Mouse (Mus musculus) heart, embryonic 13.5 days (tissue): ENCODE results near the gene Hsf5. TPM values are rescaled to one million over a fixed set of nuclear protein-coding genes. Genes with fewer than 3 reads are reported as not detected.

ENCODE experiments used
- ATAC-seq: fragments of 200-750 bp; cut with Nextera tagmentation; 2 replicates; pipeline ENCODE4 v1.8.0; 2017; ENCODE audit warnings: moderate TSS enrichment; ENCODE audit not compliant: insufficient number of reproducible peaks, low FRiP score, low TSS enrichment; ENCODE audit errors: extremely low read depth
- H3K27ac ChIP-seq: fragments of 300-500 bp; sonication (generic); replicated peaks from 2 replicates; pipeline ENCODE4 v1.5.1; 2015; ENCODE audit warnings: moderate library complexity, mild to moderate bottlenecking, inconsistent platforms
- H3K27me3 ChIP-seq: fragments of 300-500 bp; sonication (generic); replicated peaks from 2 replicates; pipeline ENCODE4 v1.6.1; 2015; ENCODE audit warnings: mild to moderate bottlenecking, inconsistent platforms
- H3K36me3 ChIP-seq: fragments of 300-500 bp; sonication (generic); 2 replicates; pipeline ENCODE4 v1.6.1; 2015; ENCODE audit warnings: mild to moderate bottlenecking, inconsistent platforms
- H3K4me1 ChIP-seq: fragments of 300-500 bp; sonication (generic); 2 replicates; pipeline ENCODE4 v1.6.1; 2015; ENCODE audit warnings: inconsistent platforms
- H3K4me2 ChIP-seq: fragments of 300-500 bp; sonication (generic); 2 replicates; pipeline ENCODE4 v1.6.1; 2015; ENCODE audit warnings: inconsistent platforms, mild to moderate bottlenecking, moderate library complexity
- H3K4me3 ChIP-seq: fragments of 300-500 bp; sonication (generic); 2 replicates; pipeline ENCODE4 v1.5.1; 2015; ENCODE audit warnings: moderate library complexity, mild to moderate bottlenecking, inconsistent platforms
- H3K9ac ChIP-seq: fragments of 300-500 bp; sonication (generic); 2 replicates; pipeline ENCODE4 v1.6.1; 2015; ENCODE audit warnings: inconsistent platforms, mild to moderate bottlenecking, moderate library complexity
- H3K9me3 ChIP-seq: fragments of 300-500 bp; sonication (generic); 2 replicates; pipeline ENCODE4 v1.6.1; 2016; ENCODE audit warnings: inconsistent platforms
- WGBS: fragments of 180-500 bp; shearing (Covaris S2); methylation state at CpG from one replicate; pipeline ENCODE4 v1.1.7; 2015; ENCODE audit warnings: mixed read lengths; 5-methylcytosine and 5-hydroxymethylcytosine counted together
- polyA plus RNA-seq: library from polyadenylated mRNA; unstranded; fragments of >200 nt; fragmentation: Nextera tagmentation; extraction: Ambion mirVana; gene quantifications from 2 replicates; pipeline ENCODE4 v1.2.1, GENCODE M21; 2015

The Hsf5 gene
- polyA plus RNA-seq: 0.05 and 0.13 TPM in 2 replicates

DNA sequence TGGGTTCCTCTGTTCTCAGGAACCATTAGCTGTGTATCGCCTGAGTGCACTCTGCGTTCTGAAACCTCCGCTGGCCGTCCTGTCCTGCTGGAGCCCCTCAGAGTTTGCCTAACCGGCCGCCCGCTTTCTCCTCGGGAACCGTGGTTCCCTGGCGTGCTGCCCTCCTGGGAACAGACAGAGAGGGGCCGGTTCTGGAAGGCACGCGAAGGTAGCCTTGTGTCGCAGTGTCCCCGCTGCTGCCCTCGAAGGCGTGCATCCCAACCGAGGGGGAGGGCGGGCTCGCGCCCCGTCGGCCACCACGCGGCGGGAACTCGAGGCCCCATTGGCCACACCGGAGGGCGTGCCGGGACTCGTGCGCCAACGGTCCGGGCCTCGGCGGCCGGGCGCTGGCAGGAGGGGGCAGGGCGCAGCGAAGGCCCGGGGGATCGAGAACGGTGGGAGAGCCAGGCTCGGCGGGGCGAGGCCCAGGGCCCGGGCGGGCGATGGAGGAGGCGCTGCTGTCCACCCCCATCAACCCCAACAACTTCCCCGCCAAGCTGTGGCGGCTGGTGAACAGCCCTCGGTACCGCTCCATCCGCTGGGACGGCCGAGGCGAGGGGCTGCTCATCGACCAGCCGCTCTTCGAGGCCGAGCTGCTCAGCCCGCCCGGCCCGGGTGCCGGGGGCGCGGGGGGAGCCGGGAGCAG lies at the start of gene Hsf5:
Gene Hsf5 (plus strand): TSS at position 375 of the 685 bp plus-strand sequence.
- Histone ChIP-seq H3K27me3 (no peaks in the 10 kb centered on the region), H3K27ac (no peak within 1 kb of the TSS), H3K4me1 (0 out of 2 replicates have a peak, but pooled peaks cover 3% of the 10 kb centered on the region), H3K4me2 (no peak within 1 kb of the TSS), H3K4me3 (no peak within 1 kb of the TSS), H3K9me3 (0 out of 2 replicates have a peak, but pooled peaks cover 5% of the 10 kb centered on the region), H3K9ac (no peak within 1 kb of the TSS), H3K36me3 (peaks cover 80% of the 10 kb centered on the region)
- no peak for ATAC-seq
- 80% methylated on average over 57 of the region's 69 CpGs for WGBS

DNA sequence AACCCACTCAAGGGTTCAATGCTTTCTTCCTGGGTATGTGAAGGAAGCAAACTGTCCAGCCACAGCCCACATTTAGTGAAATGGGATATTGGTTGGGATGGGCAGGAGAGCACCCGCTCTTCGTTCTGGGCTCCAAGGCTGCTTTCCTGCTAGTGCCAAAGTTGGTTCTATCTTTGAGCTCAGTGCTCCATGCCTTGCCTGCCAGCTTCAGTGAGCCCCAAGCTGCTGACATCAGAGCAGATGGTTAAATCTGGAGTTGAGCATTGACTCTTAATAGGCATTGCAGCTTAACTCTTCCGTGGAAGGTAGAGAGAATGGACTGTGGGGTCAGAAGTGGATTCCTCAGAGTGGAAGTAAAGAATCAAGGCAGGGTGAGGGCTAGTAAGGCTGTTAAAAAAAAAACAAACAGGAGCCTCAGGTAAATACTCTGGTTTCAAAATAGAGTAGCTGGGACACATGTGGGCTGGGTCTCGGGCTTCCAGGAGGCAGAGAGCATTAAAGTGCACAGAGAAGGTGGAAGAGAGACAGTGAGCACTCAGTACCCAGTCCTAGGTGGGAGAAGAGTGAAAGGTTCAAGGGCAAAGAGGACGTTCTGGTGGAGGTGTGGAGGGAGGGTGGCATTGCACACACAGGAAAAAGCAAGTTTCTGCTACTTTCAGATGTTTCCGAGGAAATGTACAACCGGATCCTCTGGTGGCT lies 48.6 kb upstream of the Hsf5 start, which contains the start of gene Sept4:
Gene Sept4 (plus strand): TSS at position 649 of the 699 bp plus-strand sequence.
- no peaks in the 10 kb centered on the region for H3K9me3 ChIP-seq
- H3K4me3 ChIP-seq: no peak within 1 kb of the TSS
- no peaks in the 10 kb centered on the region for H3K27me3 ChIP-seq
- no peak within 1 kb of the TSS for H3K4me2 ChIP-seq
- ATAC-seq: no peak
- WGBS: 70% methylated on average over 7 of the region's 7 CpGs
- peaks cover 31% of the 10 kb centered on the region for H3K4me1 ChIP-seq
- H3K36me3 ChIP-seq: no peaks in the 10 kb centered on the region
- no peak within 1 kb of the TSS for H3K9ac ChIP-seq
- H3K27ac ChIP-seq: no peak within 1 kb of the TSS

DNA sequence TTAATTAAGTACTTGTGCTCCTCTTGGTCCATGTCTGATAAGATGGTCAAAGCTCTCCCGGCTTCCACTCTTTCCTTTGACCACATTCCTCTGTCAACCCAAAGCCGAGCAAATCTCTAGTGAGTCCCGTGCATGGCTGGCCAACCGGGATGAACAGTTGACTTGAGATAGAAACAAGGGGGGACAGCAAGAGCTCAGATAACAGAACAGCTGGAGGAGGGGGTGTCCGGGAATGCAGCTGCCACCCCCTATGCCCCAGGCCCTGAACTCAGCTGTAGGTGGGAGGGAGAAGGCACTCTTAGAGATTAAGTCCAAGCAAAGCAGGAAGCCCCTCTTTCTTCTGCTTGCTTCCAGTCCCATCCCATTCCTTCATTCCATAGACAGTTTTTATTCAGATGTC lies 46.2 kb upstream of the Hsf5 start:
- Histone ChIP-seq H3K27ac (peak overlapping the region; percentile 58), H3K4me1 (peaks cover 47% of the 10 kb centered on the region), H3K9me3 (no peaks in the 10 kb centered on the region), H3K9ac (no peak overlapping the region), H3K4me2 (peak overlapping the region; percentile 13), H3K4me3 (no peak overlapping the region), H3K36me3 (no peaks in the 10 kb centered on the region), H3K27me3 (no peaks in the 10 kb centered on the region)
- 10% methylated on average over 5 of the region's 5 CpGs for WGBS
- no peak for ATAC-seq

DNA sequence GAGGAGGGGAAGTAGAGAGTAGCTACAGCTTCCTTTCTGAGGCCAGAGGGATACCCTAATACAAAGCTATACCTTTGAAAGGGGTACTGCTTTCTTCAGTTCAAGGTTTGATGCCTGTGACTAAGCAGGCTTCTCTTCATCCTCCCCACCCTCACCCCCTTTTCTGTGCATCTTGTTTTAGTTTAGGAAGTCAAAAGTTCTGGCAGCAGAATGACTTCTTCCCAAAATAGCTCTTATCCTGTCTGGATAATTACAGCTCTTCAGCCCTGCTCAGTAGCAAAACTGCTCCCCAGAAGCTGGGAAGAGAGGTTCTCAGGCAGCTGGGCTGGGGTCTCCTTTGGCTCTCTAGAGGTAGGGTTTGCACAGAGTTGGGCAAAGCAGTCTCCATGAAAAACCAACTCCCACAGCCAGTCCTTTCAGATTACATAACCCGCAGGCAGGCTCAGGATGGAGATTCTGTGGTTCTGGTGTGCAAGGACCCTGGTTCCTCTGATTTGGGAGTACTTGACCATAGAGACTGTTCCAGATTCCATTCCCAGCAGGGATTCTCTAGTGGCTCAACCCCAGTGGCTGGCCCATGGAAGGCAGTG lies 45.5 kb upstream of the Hsf5 start:
- Histone ChIP-seq H3K4me2 (peak overlapping the region; percentile 13), H3K4me1 (peaks cover 47% of the 10 kb centered on the region), H3K27ac (peak overlapping the region; percentile 58), H3K9ac (0 out of 2 replicates have a peak overlapping the region, but pooled peaks have one; percentile 37), H3K4me3 (no peak overlapping the region), H3K27me3 (no peaks in the 10 kb centered on the region), H3K36me3 (no peaks in the 10 kb centered on the region), H3K9me3 (no peaks in the 10 kb centered on the region)
- ATAC-seq: no peak
- WGBS: 65% methylated on average over 1 of the region's 1 CpGs

DNA sequence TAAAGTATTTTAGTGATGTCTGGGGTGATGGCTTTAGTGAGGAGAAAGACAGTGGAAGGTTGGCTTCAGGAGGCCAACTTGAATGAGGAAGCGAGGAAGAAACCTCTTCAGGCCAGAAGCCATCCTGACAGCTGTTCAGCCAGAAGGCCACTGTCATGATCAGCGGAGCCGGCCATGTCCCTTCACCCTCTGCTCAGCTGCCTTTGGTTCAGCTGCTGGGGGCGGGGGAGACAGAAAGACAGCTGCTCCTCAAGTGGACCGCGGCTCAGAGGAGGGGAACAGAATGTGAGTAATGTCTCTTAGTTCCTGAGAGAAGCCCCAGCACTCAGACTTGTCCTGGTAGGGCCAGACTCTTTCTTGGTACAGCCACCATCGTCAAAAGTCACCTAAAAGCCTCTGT lies 43.2 kb upstream of the Hsf5 start:
- Histone ChIP-seq H3K4me2 (no peak overlapping the region), H3K9ac (no peak overlapping the region), H3K9me3 (no peaks in the 10 kb centered on the region), H3K4me1 (peaks cover 63% of the 10 kb centered on the region), H3K27me3 (no peaks in the 10 kb centered on the region), H3K27ac (no peak overlapping the region), H3K36me3 (no peaks in the 10 kb centered on the region), H3K4me3 (no peak overlapping the region)
- no peak for ATAC-seq
- 53% methylated on average over 7 of the region's 7 CpGs for WGBS

DNA sequence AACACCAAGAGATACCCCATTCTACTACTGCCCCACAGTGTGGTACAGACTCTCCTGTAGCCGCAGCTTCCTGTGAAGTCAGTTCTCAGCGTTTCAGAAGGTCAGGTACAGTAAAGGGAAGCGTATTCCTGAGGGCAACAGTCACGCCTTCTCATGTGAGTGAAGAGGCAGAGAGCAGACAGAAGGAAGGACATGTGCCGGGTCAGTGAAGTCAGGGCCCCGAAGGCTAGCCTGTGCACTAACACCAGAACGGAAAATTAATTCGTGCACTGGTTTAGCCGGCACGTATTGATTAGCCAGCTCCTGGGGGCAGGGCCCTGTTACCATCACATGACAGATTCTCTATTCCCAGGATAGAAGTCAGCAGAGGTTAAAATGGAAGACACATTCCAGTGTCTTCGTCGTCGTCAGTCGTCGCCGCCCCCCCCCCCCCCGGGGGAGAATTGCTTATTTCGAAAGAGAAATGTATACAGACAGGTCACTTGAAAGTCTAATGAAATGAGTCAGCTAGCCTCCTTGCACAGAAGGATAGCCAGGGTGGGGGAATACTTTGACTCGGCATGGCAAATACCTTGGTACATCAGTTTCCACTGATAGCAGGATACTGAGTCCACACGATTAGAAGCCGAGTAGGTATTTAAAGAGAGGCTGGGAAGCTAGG lies 42.3 kb upstream of the Hsf5 start:
- no peak overlapping the region for H3K9ac ChIP-seq
- H3K4me2 ChIP-seq: no peak overlapping the region
- H3K4me3 ChIP-seq: no peak overlapping the region
- H3K27me3 ChIP-seq: no peaks in the 10 kb centered on the region
- H3K9me3 ChIP-seq: no peaks in the 10 kb centered on the region
- ATAC-seq: no peak
- WGBS: 46% methylated on average over 21 of the region's 21 CpGs
- no peak overlapping the region for H3K27ac ChIP-seq
- H3K4me1 ChIP-seq: peaks cover 71% of the 10 kb centered on the region
- no peaks in the 10 kb centered on the region for H3K36me3 ChIP-seq

DNA sequence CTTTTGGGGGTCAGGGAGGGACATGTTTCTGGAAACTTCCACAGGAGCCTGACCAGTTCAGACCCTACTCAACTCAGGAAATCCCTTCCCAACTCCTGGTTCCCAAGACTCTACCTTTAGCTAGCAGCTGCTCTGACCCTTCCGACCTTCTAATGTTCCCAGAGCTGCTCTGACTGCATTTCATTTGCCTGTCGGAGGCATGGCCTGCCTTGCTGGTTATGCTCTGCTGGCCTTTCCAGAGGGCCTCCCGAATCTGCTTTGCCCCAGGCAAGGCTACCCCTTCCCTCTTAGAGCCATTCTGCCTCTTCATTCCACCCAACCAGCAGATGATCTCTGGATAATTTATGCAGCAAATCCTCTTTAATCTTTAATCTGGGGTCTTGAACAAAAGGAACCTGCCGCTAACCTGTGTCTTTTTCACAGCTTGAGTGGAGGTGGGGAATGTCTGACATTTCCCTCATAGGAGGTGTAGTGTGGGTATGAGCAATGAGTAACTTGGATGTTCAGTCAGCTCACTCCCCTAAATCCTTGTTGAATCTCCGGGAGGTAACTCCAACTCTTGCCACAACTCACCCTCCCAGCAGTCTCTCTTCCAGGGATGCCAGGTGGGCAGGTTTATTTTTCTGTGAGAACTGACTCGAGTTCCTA lies 39.2 kb upstream of the Hsf5 start:
- H3K4me1 ChIP-seq: peaks cover 55% of the 10 kb centered on the region
- H3K9ac ChIP-seq: peak overlapping the region; percentile 81
- no peak overlapping the region for H3K27ac ChIP-seq

DNA sequence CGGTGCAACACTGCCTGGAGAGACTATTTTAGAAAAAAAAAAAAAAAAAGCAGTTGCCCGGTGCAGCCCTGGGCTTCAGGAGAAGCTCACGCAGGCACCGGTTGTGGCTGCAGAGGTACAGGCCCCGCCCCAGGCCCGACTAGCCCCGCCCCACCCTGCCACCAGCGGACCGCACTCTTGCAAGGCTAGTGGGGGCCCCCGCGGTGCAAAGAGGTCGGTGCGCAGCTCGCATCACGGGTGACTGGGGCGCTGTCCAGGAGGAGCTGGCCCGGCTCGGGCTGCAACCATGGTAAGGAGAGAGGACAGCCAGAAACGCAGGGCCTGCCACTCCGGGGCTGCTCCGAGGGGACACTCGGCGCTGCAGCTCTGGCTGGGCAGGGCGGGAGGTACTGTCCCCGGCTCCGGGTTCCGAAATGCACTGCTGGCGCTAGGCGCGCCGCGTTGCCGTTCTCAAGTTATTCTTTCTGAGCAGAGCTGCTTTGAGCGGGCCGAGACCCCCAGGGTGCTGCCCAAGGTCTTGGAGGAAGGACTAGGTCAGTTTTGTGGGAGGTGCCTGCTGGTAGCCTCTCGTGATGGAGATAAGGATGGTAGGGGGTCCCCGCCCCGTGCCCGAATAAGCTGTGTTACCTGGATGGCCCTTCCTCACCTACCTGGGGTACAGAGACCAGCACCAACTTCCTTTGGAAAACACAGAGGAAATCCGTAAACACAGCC lies 38.6 kb upstream of the Hsf5 start:
- peak overlapping the region; percentile 70 for H3K27ac ChIP-seq
- H3K4me2 ChIP-seq: peak overlapping the region; percentile 93
- H3K27me3 ChIP-seq: no peaks in the 10 kb centered on the region
- WGBS: under 1% methylated on average over 40 of the region's 40 CpGs
- no peaks in the 10 kb centered on the region for H3K9me3 ChIP-seq
- no peaks in the 10 kb centered on the region for H3K36me3 ChIP-seq
- peak overlapping the region; percentile 81 for H3K9ac ChIP-seq
- peak overlapping the region; percentile 58 for H3K4me3 ChIP-seq
- ATAC-seq: peak; percentile 35; the same call in 1 of the 2 replicates
- peaks cover 55% of the 10 kb centered on the region for H3K4me1 ChIP-seq

More for the DNA sequence above, 39.2 kb upstream of the Hsf5 start:
- Histone ChIP-seq H3K9me3 (no peaks in the 10 kb centered on the region), H3K36me3 (no peaks in the 10 kb centered on the region), H3K4me3 (peak overlapping the region; percentile 58), H3K27me3 (no peaks in the 10 kb centered on the region), H3K4me2 (peak overlapping the region; percentile 93)
- no peak for ATAC-seq
- WGBS: 29% methylated on average over 6 of the region's 6 CpGs

DNA sequence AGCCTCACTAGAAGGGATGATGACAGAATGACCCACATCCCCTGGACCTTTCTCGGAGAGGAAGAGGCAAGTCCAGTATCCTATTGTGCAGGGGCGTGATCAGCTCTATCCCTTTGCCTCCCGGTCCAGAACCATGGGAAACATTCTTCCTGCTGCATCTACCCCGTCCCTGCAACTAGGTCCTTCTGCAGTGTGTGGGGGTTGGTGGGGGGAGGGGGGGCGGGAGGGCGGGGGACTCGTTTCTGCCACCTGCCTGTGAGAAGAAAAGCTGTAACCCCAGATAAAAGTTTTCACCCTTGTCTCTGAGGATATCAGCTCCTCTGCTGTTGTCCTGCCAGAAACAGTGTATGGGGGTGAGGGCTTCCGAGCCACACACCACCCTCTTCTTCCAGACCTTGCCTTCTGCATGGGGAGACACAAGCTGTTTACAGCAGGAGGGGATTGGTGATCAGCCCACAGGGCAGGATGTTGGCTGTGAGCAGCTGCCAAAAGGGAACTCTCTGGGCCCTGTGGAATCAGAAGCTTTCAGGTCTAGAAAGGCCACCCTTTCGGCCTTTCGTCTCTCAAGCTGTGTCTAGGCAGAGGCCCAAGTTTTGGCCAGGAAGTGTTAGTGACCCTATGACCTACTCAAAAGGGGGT lies 37.9 kb upstream of the Hsf5 start:
- no peaks in the 10 kb centered on the region for H3K9me3 ChIP-seq
- peak overlapping the region; percentile 93 for H3K4me2 ChIP-seq
- H3K27ac ChIP-seq: peak overlapping the region; percentile 72
- H3K36me3 ChIP-seq: no peaks in the 10 kb centered on the region
- no peaks in the 10 kb centered on the region for H3K27me3 ChIP-seq
- no peak for ATAC-seq
- H3K4me1 ChIP-seq: peaks cover 52% of the 10 kb centered on the region
- peak overlapping the region; percentile 81 for H3K9ac ChIP-seq
- WGBS: 16% methylated on average over 10 of the region's 10 CpGs
- peak overlapping the region; percentile 58 for H3K4me3 ChIP-seq

DNA sequence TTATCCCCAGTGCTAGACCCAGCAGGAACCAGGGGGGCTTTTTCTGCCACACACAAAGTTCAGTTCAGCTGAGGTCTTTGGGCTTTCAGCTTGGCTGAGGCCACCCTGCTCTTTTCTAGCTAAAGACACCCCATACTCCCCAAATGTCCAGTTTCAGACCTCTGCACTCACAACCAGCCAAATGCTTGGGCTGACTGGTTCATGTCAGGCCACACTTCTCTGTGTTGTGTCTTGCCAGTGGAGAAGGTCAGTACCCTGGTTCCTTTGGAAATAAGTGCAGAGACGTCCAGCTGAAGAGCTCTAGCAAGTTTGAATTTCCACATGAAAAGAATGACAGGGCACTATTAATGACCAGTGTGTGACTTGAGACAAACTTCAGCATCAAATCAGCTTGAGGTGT lies 37.3 kb upstream of the Hsf5 start:
- Histone ChIP-seq H3K36me3 (no peaks in the 10 kb centered on the region), H3K4me3 (no peak overlapping the region), H3K9ac (peak overlapping the region; percentile 81; the same call in 1 of the 2 replicates), H3K27me3 (no peaks in the 10 kb centered on the region), H3K4me2 (peak overlapping the region; percentile 93), H3K27ac (peak overlapping the region; percentile 72), H3K9me3 (no peaks in the 10 kb centered on the region), H3K4me1 (peaks cover 52% of the 10 kb centered on the region)
- ATAC-seq: no peak
- 25% methylated on average over 1 of the region's 1 CpGs for WGBS
